Mouse (Mus musculus) gastrocnemius, postnatal 4 days (tissue): ENCODE results near the gene Extl2. TPM values are rescaled to one million over a fixed set of nuclear protein-coding genes. Genes with fewer than 3 reads are reported as not detected.
A peak's percentile ranks its signal among the peaks of the same experiment; 100 is the strongest.

Source experiments
- DNase-seq, 2 experiments: peaks; one replicate each; pipeline ENCODE4 v3.0.0; 2021 to 2022; ENCODE audit warnings: low spot score in 2 of 2, mixed read lengths in 2 of 2
- total RNA-seq, 2 experiments: library from RNA; stranded (reverse); gene quantifications; 2 replicates each; pipeline ENCODE4 v1.2.3; 2021

Gene Extl2
- total RNA-seq, 2 experiments from 2014 or later, result 16.1 to 16.3 TPM

- DNase-seq, result peak in 1 of 2 experiments; percentile 18
Measured at GRCm38 (mm10) chr3:116006284-116006977, 831 bp upstream of the Extl2 start.

- peak; percentile 28 to 67 for DNase-seq
Measured at GRCm38 (mm10) chr3:116007941-116008440, 729 bp downstream of the Extl2 start.

GRCm38 (mm10) chr3:116009622-116010344, 2.5 kb downstream of the Extl2 start:
- DNase-seq, result no peak

GRCm38 (mm10) chr3:116014901-116015300, 7.6 kb downstream of the Extl2 start:
- no peak for DNase-seq

- no peak for DNase-seq
Measured at GRCm38 (mm10) chr3:116016116-116016515, 8.9 kb downstream of the Extl2 start.

- no peak for DNase-seq
Measured at GRCm38 (mm10) chr3:116018606-116019005, 11.3 kb downstream of the Extl2 start.

GRCm38 (mm10) chr3:116019136-116019535, 11.9 kb downstream of the Extl2 start:
- no peak for DNase-seq

GRCm38 (mm10) chr3:116024236-116024635, 17.0 kb downstream of the Extl2 start:
- no peak for DNase-seq

- no peak for DNase-seq
Measured at GRCm38 (mm10) chr3:116024669-116025068, 17.4 kb downstream of the Extl2 start.

- DNase-seq, result no peak
Measured at GRCm38 (mm10) chr3:116025701-116026100, 18.4 kb downstream of the Extl2 start.

- DNase-seq, result no peak
Measured at GRCm38 (mm10) chr3:116026996-116027395, 19.7 kb downstream of the Extl2 start.

GRCm38 (mm10) chr3:116030152-116030788, 23.0 kb downstream of the Extl2 start:
- no peak for DNase-seq

- DNase-seq, result no peak
Measured at GRCm38 (mm10) chr3:116033218-116033870, 26.1 kb downstream of the Extl2 start.

GRCm38 (mm10) chr3:116033871-116034222, 26.6 kb downstream of the Extl2 start:
- no peak for DNase-seq

GRCm38 (mm10) chr3:116040776-116041175, 33.5 kb downstream of the Extl2 start:
- no peak for DNase-seq

- no peak for DNase-seq
Measured at GRCm38 (mm10) chr3:116046000-116046399, 38.7 kb downstream of the Extl2 start.

GRCm38 (mm10) chr3:116047034-116047433, 39.8 kb downstream of the Extl2 start:
- no peak for DNase-seq

- no peak for DNase-seq
Measured at GRCm38 (mm10) chr3:116057078-116057477, 49.8 kb downstream of the Extl2 start.

GRCm38 (mm10) chr3:116060320-116060719, 53.1 kb downstream of the Extl2 start:
- DNase-seq, result no peak

GRCm38 (mm10) chr3:116062141-116062540, 54.9 kb downstream of the Extl2 start:
- no peak for DNase-seq

GRCm38 (mm10) chr3:116072584-116072983, 65.3 kb downstream of the Extl2 start:
- DNase-seq, result no peak
